Mouse (Mus musculus): ENCODE measurements around the gene Orc3. TPM values are rescaled to one million over a fixed set of nuclear protein-coding genes. Genes with fewer than 3 reads are reported as not detected.

The Orc3 gene
- 42.0 and 46.9 TPM in 2 replicates for polyA plus RNA-seq (2015; fragmentation: Nextera tagmentation; extraction: Ambion mirVana)

GRCm38 (mm10) chr4:34614630-34615094 is at the start of gene Orc3, which contains the start of gene Rars2:
TSS of gene Orc3 (minus strand) at chr4:34614944.
TSS of gene Rars2 (plus strand) at chr4:34614957.

GRCm38 (mm10) chr4:34550748-34551097 is 64.0 kb downstream of the Orc3 start, which contains the start of gene Akirin2:
TSS of gene Akirin2 (plus strand) at chr4:34550937.

Other genes starting within 250 kb of the Orc3 start
- gene Akirin2, start 64.0 kb downstream of the Orc3 start, polyA plus RNA-seq (2015; fragmentation: Nextera tagmentation; extraction: Ambion mirVana): 36.7 and 37.1 TPM in 2 replicates
- gene Rars2, start within 50 bp of the Orc3 start, polyA plus RNA-seq (2015; fragmentation: Nextera tagmentation; extraction: Ambion mirVana): 33.5 and 35.2 TPM in 2 replicates
- 22.0 and 22.7 TPM in 2 replicates for gene Slc35a1, start 72.5 kb upstream of the Orc3 start, polyA plus RNA-seq (2015; fragmentation: Nextera tagmentation; extraction: Ambion mirVana)
- not detected in 2 replicates for gene Cfap206, start 115.3 kb upstream of the Orc3 start, polyA plus RNA-seq (2015; fragmentation: Nextera tagmentation; extraction: Ambion mirVana)
- not detected in 2 replicates for gene Gm136, start 141.3 kb upstream of the Orc3 start, polyA plus RNA-seq (2015; fragmentation: Nextera tagmentation; extraction: Ambion mirVana)
- gene Smim8, start 163.5 kb upstream of the Orc3 start, polyA plus RNA-seq (2015; fragmentation: Nextera tagmentation; extraction: Ambion mirVana): 54.2 and 54.6 TPM in 2 replicates

Measured in spleen, postnatal 0 days (tissue).